Mouse (Mus musculus): ENCODE measurements at regions not wholly inside any gene's neighbourhood (a gene's known extent, or its start where the extent isn't known, plus 50 kb on each side); places are given as distances from the start of the nearest gene placed in this dataset.

DNA sequence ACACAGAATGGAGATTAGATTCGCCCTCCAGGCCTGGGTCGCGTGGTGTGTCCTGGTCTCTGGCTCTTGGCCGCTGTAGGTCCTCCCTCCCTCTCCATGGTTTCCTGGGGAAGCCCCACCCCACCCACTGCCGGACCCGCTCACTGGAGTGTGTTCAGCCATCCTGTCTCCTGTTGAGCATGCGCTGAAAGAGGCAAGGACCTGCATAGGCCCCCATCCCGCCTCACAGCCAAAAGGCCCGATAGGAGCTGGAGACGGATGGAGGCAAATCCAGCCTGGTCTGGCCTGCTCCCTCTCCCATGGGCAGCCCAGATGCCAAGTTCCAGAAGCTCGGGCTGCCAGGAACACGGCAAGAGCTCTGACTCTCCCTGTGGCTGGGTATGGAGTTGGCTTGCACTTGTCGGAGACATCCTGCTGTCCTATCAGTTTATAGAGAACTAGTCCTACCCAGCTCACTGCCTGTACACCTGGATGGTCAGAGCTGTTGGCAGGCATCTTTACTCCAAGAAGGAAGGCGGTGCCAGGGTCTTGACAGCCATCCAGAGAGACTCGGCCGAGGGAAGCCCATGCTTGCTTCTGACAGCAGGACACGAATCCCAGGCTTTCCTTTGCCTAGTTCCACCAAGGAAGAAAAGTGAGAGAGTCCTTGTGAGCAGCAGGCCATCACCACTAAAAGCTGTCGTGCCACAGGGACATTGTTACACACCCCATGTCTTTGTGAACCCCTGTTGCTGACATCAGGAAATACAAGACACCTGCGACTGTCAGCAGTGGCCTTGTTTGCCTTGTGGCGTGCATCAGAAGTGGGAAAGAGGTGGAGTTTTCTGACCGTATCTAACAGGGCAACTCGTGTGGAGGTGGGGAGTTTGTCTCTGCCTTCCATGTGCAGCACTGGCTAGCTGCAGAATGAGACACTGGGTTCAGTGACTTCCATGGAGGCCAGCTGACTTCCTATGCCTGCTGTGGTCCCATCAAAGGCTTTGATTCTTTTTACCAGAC, 228.9 kb upstream of the Prok2 start:
- Histone ChIP-seq H3K4me2 (no peak overlapping the region), H3K27ac (ENCODE audit: poor library complexity, severe bottlenecking) (no peak overlapping the region), H3K9ac (no peak overlapping the region), H3K9me3 (replicated peaks) (no peaks in the 10 kb centered on the region), H3K27me3 (replicated peaks) (peaks cover 46% of the 10 kb centered on the region), H3K4me3 (no peak overlapping the region), H3K36me3 (no peaks in the 10 kb centered on the region), H3K4me1 (replicated peaks) (peaks cover 35% of the 10 kb centered on the region)
- 62% methylated on average over 22 of the region's 22 CpGs for WGBS
- ATAC-seq (ENCODE audit: insufficient number of reproducible peaks, low FRiP score) = peak; percentile 72

DNA sequence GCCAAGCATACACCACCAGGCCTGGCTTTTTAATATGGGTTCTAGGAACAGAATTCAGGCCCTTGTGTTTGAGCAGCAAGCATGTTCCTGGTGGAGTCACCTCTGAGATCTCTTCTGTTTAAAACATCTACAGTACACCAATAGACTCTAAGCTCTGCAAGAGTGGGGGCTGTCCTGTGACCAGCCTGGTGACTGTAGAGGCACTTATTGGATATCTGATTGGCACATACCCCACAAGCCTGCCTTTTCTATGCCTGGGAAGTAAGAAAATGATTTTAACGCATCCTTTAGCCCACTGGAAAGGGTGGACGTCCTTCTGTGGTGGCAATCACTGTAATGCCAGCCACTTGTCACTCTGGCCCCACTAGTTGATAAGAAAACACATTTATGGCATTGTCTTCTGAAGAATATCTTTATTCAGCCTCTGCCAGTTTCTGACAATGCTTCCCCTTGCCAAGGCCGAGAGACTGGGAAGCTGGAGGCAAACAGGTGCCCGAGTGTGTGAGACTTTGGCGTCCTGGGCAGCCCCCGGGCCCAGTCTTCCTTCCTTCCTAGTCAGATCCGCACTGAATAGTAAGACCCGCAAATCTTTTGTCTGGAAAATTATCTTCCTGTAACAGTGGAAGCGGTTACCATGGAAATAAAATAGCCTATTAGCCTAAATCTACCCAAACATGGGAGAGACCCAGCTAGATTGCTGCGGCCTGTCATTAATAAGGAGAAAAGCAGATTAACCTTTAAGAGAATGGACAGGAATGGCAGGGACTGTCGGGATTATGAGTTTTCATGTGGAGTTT, 228.0 kb upstream of the Prok2 start:
- no peak for ATAC-seq (ENCODE audit: insufficient number of reproducible peaks, low FRiP score)
- H3K9me3 ChIP-seq (replicated peaks) = no peaks in the 10 kb centered on the region
- H3K4me3 ChIP-seq = no peak overlapping the region
- H3K36me3 ChIP-seq = no peaks in the 10 kb centered on the region
- no peak overlapping the region for H3K27ac ChIP-seq (ENCODE audit: poor library complexity, severe bottlenecking)
- 64% methylated on average over 11 of the region's 11 CpGs for WGBS
- H3K9ac ChIP-seq = no peak overlapping the region
- H3K4me2 ChIP-seq = no peak overlapping the region
- peaks cover 27% of the 10 kb centered on the region for H3K4me1 ChIP-seq (replicated peaks)
- peaks cover 44% of the 10 kb centered on the region for H3K27me3 ChIP-seq (replicated peaks)

DNA sequence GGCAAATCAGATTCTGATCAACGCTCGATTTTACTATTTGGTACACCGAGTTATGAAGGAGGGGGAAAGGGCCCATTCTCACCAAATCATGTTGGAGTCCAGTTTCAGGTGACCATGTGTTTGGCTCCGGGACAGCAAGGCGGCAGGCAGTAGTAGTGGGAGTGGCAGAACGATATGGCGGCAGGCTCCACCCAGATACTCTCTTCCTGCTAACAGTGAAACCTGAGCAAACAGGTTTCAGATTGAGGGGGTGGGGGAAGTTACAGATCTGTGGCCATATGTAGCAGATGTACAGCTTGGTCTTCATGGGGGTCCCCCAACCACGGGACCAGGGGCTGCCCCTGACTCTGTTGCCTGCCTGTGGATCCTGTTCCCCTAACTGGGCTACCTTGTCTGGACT, 224.6 kb upstream of the Prok2 start:
- Histone ChIP-seq H3K4me3 (no peak overlapping the region), H3K9ac (no peak overlapping the region), H3K4me1 (replicated peaks) (peaks cover 14% of the 10 kb centered on the region), H3K27ac (ENCODE audit: poor library complexity, severe bottlenecking) (no peak overlapping the region), H3K9me3 (replicated peaks) (no peaks in the 10 kb centered on the region), H3K27me3 (replicated peaks) (peaks cover 54% of the 10 kb centered on the region), H3K4me2 (no peak overlapping the region), H3K36me3 (no peaks in the 10 kb centered on the region)
- WGBS = 88% methylated on average over 8 of the region's 8 CpGs
- no peak for ATAC-seq (ENCODE audit: insufficient number of reproducible peaks, low FRiP score)

DNA sequence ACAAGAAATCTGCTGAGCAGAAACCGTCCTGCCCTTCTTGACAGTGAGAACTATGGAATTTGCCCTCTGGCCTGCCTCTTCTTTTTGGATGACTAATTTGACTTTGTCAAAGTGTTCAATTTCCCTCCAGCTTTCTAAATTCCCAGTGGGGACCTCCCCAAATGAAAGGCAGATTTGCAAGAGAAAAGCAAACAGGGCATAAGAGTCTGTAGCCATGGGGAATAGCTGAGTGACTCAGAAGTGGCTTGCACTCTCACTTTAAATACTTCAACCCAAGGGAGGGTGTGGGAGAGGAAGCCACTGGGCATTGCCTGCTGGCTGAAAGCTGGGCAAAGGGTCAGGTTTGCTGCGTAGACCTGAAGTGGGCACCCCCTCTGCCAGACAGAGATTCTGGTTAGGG, 220.7 kb upstream of the Prok2 start:
- H3K4me1 ChIP-seq (replicated peaks) = no peaks in the 10 kb centered on the region
- no peak overlapping the region for H3K4me2 ChIP-seq
- H3K9ac ChIP-seq = no peak overlapping the region
- peaks cover 50% of the 10 kb centered on the region for H3K27me3 ChIP-seq (replicated peaks)
- no peak overlapping the region for H3K27ac ChIP-seq (ENCODE audit: poor library complexity, severe bottlenecking)
- ATAC-seq (ENCODE audit: insufficient number of reproducible peaks, low FRiP score) = no peak
- H3K36me3 ChIP-seq = no peaks in the 10 kb centered on the region
- 74% methylated on average over 2 of the region's 2 CpGs for WGBS
- no peak overlapping the region for H3K4me3 ChIP-seq
- no peaks in the 10 kb centered on the region for H3K9me3 ChIP-seq (replicated peaks)

DNA sequence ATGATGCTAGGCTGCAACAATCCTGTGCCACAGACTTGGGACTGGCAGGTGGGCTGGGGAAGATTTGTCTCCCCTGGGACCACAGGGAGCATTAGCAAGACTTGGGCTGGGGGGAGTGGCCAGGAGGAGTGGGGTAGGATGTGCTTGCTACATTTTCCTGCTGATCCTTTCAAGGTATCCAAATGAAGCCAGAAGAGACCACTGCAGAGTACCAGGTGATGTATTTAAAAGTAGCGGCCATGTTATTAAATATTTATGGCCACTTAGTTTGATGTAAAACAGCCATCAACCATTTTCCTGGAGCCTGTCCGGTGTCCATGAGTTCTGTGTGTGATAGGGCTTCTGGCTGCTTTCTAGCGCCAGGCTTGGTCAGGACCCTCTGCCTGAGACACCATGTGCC, 220.3 kb upstream of the Prok2 start:
- Histone ChIP-seq H3K27me3 (replicated peaks) (peaks cover 54% of the 10 kb centered on the region), H3K4me3 (no peak overlapping the region), H3K4me2 (no peak overlapping the region), H3K9ac (no peak overlapping the region), H3K27ac (ENCODE audit: poor library complexity, severe bottlenecking) (no peak overlapping the region), H3K36me3 (no peaks in the 10 kb centered on the region), H3K4me1 (replicated peaks) (no peaks in the 10 kb centered on the region), H3K9me3 (replicated peaks) (no peaks in the 10 kb centered on the region)
- WGBS = 65% methylated on average over 3 of the region's 3 CpGs
- ATAC-seq (ENCODE audit: insufficient number of reproducible peaks, low FRiP score) = no peak

DNA sequence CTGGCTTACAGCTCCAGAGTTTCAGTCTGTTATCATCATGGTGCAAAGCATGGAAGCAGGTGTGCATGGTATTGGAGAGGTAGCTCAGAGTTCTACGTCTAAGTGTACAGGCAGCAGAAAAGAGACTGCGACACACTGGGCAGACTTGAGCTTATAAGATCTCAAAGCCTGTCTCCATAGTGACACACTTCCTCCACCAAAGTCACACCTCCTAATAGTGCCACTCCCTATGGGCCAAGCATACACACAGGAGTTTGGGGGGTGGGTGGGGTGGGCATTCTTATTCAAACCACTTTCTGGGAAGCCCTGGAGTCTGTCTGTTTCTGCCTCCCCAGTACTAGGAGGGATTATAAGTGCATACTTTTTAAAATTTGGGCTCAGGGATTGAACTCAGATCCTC, 219.5 kb upstream of the Prok2 start:
- 84% methylated on average over 2 of the region's 2 CpGs for WGBS
- no peaks in the 10 kb centered on the region for H3K36me3 ChIP-seq
- no peak overlapping the region for H3K4me3 ChIP-seq
- no peaks in the 10 kb centered on the region for H3K4me1 ChIP-seq (replicated peaks)
- no peak overlapping the region for H3K9ac ChIP-seq
- peaks cover 57% of the 10 kb centered on the region for H3K27me3 ChIP-seq (replicated peaks)
- H3K9me3 ChIP-seq (replicated peaks) = no peaks in the 10 kb centered on the region
- H3K27ac ChIP-seq (ENCODE audit: poor library complexity, severe bottlenecking) = no peak overlapping the region
- ATAC-seq (ENCODE audit: insufficient number of reproducible peaks, low FRiP score) = no peak
- H3K4me2 ChIP-seq = no peak overlapping the region

DNA sequence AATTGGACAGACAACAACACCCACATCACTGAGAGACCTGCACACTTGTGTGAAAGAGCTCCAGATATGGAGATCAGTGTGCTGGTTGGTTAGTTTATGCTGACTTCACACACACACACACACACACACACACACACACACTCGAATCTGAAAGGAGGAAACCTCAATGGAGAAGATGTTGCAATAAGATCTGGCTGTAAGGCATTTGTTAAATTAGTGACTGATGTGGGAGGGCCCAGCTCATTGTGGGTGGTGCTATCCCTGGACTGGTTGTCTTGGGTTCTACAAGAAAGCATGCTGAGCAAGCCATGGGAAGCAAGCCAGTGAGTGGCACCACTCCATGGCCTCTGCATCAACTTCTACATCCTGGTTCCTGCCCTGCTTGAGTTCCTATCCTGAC, 216.8 kb upstream of the Prok2 start:
- peaks cover 64% of the 10 kb centered on the region for H3K27me3 ChIP-seq (replicated peaks)
- H3K4me3 ChIP-seq = no peak overlapping the region
- H3K4me1 ChIP-seq (replicated peaks) = peaks cover 13% of the 10 kb centered on the region
- WGBS = 80% methylated on average over 1 of the region's 1 CpGs
- H3K4me2 ChIP-seq = no peak overlapping the region
- no peak overlapping the region for H3K27ac ChIP-seq (ENCODE audit: poor library complexity, severe bottlenecking)
- H3K9me3 ChIP-seq (replicated peaks) = no peaks in the 10 kb centered on the region
- no peaks in the 10 kb centered on the region for H3K36me3 ChIP-seq
- H3K9ac ChIP-seq = no peak overlapping the region
- no peak for ATAC-seq (ENCODE audit: insufficient number of reproducible peaks, low FRiP score)

DNA sequence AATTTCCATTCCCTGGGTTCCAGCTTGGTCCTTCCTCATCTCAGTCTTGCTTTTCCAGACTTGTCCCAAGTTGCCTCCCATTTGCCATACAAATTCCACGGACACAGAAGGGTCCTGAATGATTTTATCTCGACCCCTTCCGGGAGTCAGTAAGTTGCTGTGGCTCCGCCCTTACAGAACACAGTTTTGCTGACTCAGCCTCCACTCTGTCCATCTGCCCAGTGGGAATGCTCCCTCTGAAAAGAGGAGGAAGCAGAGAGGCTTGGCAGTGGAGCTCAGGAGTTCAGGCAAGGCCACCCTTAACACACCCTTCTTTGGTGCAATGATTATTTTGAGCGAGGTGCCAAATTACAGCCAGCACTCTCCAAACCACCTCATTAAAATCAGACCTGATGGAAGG, 213.9 kb upstream of the Prok2 start:
- Histone ChIP-seq H3K4me2 (no peak overlapping the region), H3K27ac (ENCODE audit: poor library complexity, severe bottlenecking) (no peak overlapping the region), H3K4me3 (no peak overlapping the region), H3K4me1 (replicated peaks) (peaks cover 13% of the 10 kb centered on the region), H3K36me3 (no peaks in the 10 kb centered on the region), H3K27me3 (replicated peaks) (peaks cover 44% of the 10 kb centered on the region), H3K9me3 (replicated peaks) (no peaks in the 10 kb centered on the region), H3K9ac (no peak overlapping the region)
- ATAC-seq (ENCODE audit: insufficient number of reproducible peaks, low FRiP score) = no peak
- WGBS = 41% methylated on average over 5 of the region's 5 CpGs

DNA sequence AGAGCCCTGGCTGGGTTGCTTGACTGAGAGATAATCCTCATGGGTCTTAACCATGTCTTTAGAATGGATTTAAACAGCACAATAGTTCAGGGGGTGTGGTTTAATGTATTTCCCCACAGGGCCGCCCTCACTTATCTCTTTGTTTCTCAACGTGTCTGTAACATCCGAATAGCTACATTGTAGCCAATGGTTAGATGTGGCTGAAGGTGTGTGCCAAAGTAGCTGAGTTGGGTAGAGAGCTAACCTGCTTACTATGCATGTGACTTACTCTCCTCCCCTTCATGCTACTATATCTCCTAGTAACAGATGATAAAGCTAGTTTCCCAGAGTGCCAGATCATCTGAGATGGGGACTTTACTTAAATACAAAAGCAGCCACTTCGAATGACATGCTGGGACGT, 213.2 kb upstream of the Prok2 start:
- H3K36me3 ChIP-seq = no peaks in the 10 kb centered on the region
- H3K4me3 ChIP-seq = no peak overlapping the region
- H3K27me3 ChIP-seq (replicated peaks) = peaks cover 37% of the 10 kb centered on the region
- H3K9ac ChIP-seq = no peak overlapping the region
- no peak overlapping the region for H3K4me2 ChIP-seq
- H3K27ac ChIP-seq (ENCODE audit: poor library complexity, severe bottlenecking) = no peak overlapping the region
- peaks cover 16% of the 10 kb centered on the region for H3K4me1 ChIP-seq (replicated peaks)
- ATAC-seq (ENCODE audit: insufficient number of reproducible peaks, low FRiP score) = no peak
- 50% methylated on average over 5 of the region's 5 CpGs for WGBS
- no peaks in the 10 kb centered on the region for H3K9me3 ChIP-seq (replicated peaks)

DNA sequence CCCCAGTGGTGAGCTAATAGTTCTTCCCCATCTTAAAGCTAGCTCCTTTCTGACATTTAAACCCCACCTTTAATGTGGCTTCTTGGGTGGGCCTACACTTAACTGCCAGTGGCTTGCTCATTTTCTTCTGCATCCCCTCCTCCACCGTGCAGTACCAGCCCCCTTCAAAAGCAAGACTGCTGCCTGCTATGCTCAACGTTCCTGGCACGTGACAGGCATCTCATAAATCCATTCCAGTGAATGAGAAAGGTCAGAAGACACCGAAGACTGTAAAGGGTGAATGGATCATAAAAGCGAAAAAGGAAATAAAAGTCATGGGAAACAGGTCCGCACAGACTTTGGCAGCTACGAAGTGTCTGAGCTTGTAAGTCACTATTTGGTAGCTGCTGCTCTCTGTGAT, 212.8 kb upstream of the Prok2 start:
- 62% methylated on average over 7 of the region's 7 CpGs for WGBS
- ATAC-seq (ENCODE audit: insufficient number of reproducible peaks, low FRiP score) = no peak
- H3K27me3 ChIP-seq (replicated peaks) = peaks cover 37% of the 10 kb centered on the region

DNA sequence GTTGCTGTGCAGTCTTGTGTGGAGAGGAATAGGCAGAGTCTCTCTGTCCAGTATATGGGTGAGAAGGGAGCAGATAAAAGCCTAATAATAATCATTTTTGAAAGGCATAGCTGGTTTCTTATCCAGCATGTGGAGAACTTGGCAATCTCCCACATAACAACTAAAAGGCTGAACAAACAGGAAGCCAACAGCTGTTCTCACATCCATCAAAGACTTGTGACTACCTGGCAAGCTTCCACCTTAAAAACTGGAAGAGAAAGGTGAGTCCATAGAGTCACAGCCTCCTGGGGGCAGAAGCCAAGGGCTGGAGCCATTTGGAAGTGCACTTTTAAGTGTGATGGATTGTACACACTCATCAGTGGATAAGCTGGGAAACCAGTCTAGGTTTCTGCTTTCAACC, 210.5 kb upstream of the Prok2 start:
- Histone ChIP-seq H3K4me2 (no peak overlapping the region), H3K27ac (ENCODE audit: poor library complexity, severe bottlenecking) (no peak overlapping the region), H3K27me3 (replicated peaks) (peaks cover 29% of the 10 kb centered on the region), H3K36me3 (no peaks in the 10 kb centered on the region), H3K4me3 (no peak overlapping the region), H3K9me3 (replicated peaks) (no peaks in the 10 kb centered on the region), H3K9ac (no peak overlapping the region), H3K4me1 (replicated peaks) (peaks cover 41% of the 10 kb centered on the region)
- ATAC-seq (ENCODE audit: insufficient number of reproducible peaks, low FRiP score) = no peak

More for the DNA sequence above, 212.8 kb upstream of the Prok2 start:
- no peak overlapping the region for H3K9ac ChIP-seq
- H3K4me3 ChIP-seq = no peak overlapping the region
- H3K36me3 ChIP-seq = no peaks in the 10 kb centered on the region
- peaks cover 20% of the 10 kb centered on the region for H3K4me1 ChIP-seq (replicated peaks)
- no peak overlapping the region for H3K27ac ChIP-seq (ENCODE audit: poor library complexity, severe bottlenecking)
- no peak overlapping the region for H3K4me2 ChIP-seq
- no peaks in the 10 kb centered on the region for H3K9me3 ChIP-seq (replicated peaks)

Measured in heart, embryonic 12.5 days (tissue).